Comparison of ENCODE assay signal across 8 mouse cellular contexts in the genomic region with DNA sequence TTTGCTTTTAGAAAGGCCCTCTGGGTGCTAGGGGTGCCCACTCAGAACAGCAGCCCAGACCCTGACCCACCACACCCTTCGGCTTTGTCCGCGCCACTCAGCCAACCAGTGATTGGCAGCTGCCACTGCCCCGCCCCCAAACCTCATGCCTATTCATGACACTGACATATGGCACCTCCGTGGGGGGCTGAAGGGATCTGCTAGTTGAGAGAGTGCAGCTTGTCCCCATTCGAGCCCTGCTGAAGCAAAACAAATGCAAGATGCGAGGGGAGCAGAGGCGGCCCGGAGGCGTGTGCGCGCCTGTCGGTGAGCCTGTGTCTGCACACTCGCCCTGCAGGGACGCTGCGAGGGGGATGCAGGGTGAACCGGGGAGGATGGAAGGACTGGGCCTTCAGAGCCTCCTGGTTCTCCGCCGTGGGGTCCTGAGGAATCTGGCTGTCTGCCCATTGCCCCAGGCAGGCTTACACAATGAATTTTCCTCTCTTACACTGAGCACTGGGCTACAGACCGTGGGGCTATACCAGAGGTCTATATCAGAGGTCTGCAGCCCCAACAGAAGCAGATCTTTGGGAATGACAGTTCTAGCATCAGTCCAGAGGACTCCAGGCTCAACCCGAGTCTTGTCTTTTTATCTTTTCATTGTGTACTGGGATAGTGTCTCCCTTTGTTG. TPM values are rescaled to one million over a fixed set of nuclear protein-coding genes. Genes with fewer than 3 reads are reported as not detected.
DNase-seq lines count a peak whose midpoint lies in the region; ATAC-seq and TF ChIP-seq lines count a peak whose summit lies in the region.

No protein-coding gene starts in this region.

- 5% methylated on average over 21 of the region's 21 CpGs for WGBS in lung, embryonic 15.5 days
- WGBS in lung, adult 2 months = 19% methylated on average over 21 of the region's 21 CpGs
- 3% methylated on average over 21 of the region's 21 CpGs for WGBS in embryonic facial prominence, embryonic 10.5 days
- WGBS in intestine, embryonic 14.5 days = 5% methylated on average over 21 of the region's 21 CpGs
- 9% methylated on average over 21 of the region's 21 CpGs for WGBS in liver, postnatal 0 days (ENCODE audit: insufficient replicate concordance)
- WGBS in stomach, embryonic 15.5 days = 4% methylated on average over 21 of the region's 21 CpGs
- WGBS in thymus, adult 2 months = 23% methylated on average over 21 of the region's 21 CpGs

- peaks cover 5% of the 10 kb centered on the region; the same call in 1 of the 2 replicates for H3K4me1 ChIP-seq in lung, embryonic 15.5 days
- H3K4me1 ChIP-seq in lung, adult 2 months (ENCODE audit: control insufficient read depth, insufficient read depth, low read length) = no peaks in the 10 kb centered on the region; the same call in 1 of the 2 replicates
- H3K4me1 ChIP-seq in embryonic facial prominence, embryonic 10.5 days = peaks cover 51% of the 10 kb centered on the region
- peaks cover 5% of the 10 kb centered on the region; the same call in 1 of the 2 replicates for H3K4me1 ChIP-seq in intestine, embryonic 14.5 days (replicated peaks; ENCODE audit: control insufficient read depth, insufficient read depth, low read length)
- H3K4me1 ChIP-seq in liver, postnatal 0 days (ENCODE audit: insufficient read depth) = no peaks in the 10 kb centered on the region
- peaks cover 6% of the 10 kb centered on the region; the same call in 1 of the 2 replicates for H3K4me1 ChIP-seq in stomach, embryonic 15.5 days
- no peaks in the 10 kb centered on the region for H3K4me1 ChIP-seq in thymus, adult 2 months (replicated peaks; ENCODE audit: control insufficient read depth, insufficient read depth, low read length)

- peak overlapping the region; percentile 31 for H3K4me2 ChIP-seq in lung, embryonic 15.5 days
- peak overlapping the region; percentile 39 for H3K4me2 ChIP-seq in intestine, embryonic 14.5 days (ENCODE audit: low read length)
- peak overlapping the region; percentile 7; the same call in 1 of the 2 replicates for H3K4me2 ChIP-seq in liver, postnatal 0 days (ENCODE audit: low read depth, low read length)
- peak overlapping the region; percentile 40 for H3K4me2 ChIP-seq in stomach, embryonic 15.5 days

- H3K27ac ChIP-seq in lung, embryonic 15.5 days = no peak overlapping the region
- H3K27ac ChIP-seq in embryonic facial prominence, embryonic 10.5 days (replicated peaks) = peak overlapping the region; percentile 1; the same call in 1 of the 2 replicates
- H3K27ac ChIP-seq in intestine, embryonic 14.5 days (ENCODE audit: low read depth) = no peak overlapping the region
- no peak overlapping the region for H3K27ac ChIP-seq in liver, postnatal 0 days (ENCODE audit: low read depth)
- H3K27ac ChIP-seq in stomach, embryonic 15.5 days = no peak overlapping the region
- H3K27ac ChIP-seq in thymus, adult 2 months (ENCODE audit: control insufficient read depth, insufficient read depth, low read length) = no peak overlapping the region

- no peak for DNase-seq in lung, adult 2 months
- peak; percentile 73 for DNase-seq in embryonic facial prominence, embryonic 10.5 days (ENCODE audit: low spot score)
- DNase-seq in intestine, embryonic 14.5 days (ENCODE audit: low spot score) = peak; percentile 63
- DNase-seq in liver, postnatal 0 days = no peak
- no peak for DNase-seq in ovary, postnatal 36 days (ENCODE audit: low spot score)
- DNase-seq in thymus, adult 2 months = no peak

- no peak overlapping the region for H3K9ac ChIP-seq in lung, embryonic 15.5 days
- H3K9ac ChIP-seq in intestine, embryonic 14.5 days (ENCODE audit: low read length) = no peak overlapping the region
- H3K9ac ChIP-seq in liver, postnatal 0 days (replicated peaks) = no peak overlapping the region
- H3K9ac ChIP-seq in stomach, embryonic 15.5 days = no peak overlapping the region

- H3K36me3 ChIP-seq in lung, embryonic 15.5 days = no peaks in the 10 kb centered on the region
- H3K36me3 ChIP-seq in embryonic facial prominence, embryonic 10.5 days (replicated peaks) = no peaks in the 10 kb centered on the region
- no peaks in the 10 kb centered on the region for H3K36me3 ChIP-seq in intestine, embryonic 14.5 days (ENCODE audit: control insufficient read depth, insufficient read depth, low read length)
- no peaks in the 10 kb centered on the region for H3K36me3 ChIP-seq in liver, postnatal 0 days (replicated peaks; ENCODE audit: insufficient read depth, low read length)
- H3K36me3 ChIP-seq in stomach, embryonic 15.5 days = no peaks in the 10 kb centered on the region
- no peaks in the 10 kb centered on the region for H3K36me3 ChIP-seq in thymus, adult 2 months (ENCODE audit: control insufficient read depth, insufficient read depth, low read length)

- TF ChIP-seq EP300 in liver, postnatal 0 days (IDR thresholded peaks at IDR 0.05; ENCODE audit: low read depth) = no peak

- H3K9me3 ChIP-seq in lung, embryonic 15.5 days = no peaks in the 10 kb centered on the region
- no peaks in the 10 kb centered on the region for H3K9me3 ChIP-seq in embryonic facial prominence, embryonic 10.5 days
- no peaks in the 10 kb centered on the region for H3K9me3 ChIP-seq in intestine, embryonic 14.5 days (ENCODE audit: control insufficient read depth, low read length)
- H3K9me3 ChIP-seq in liver, postnatal 0 days (ENCODE audit: low read length) = no peaks in the 10 kb centered on the region
- H3K9me3 ChIP-seq in stomach, embryonic 15.5 days = no peaks in the 10 kb centered on the region

- 0 out of 2 replicates have a peak overlapping the region, but pooled peaks have one; percentile 6 for H3K4me3 ChIP-seq in lung, embryonic 15.5 days
- H3K4me3 ChIP-seq in lung, adult 2 months (replicated peaks; ENCODE audit: extremely low read depth, low read depth, low read length) = no peak overlapping the region
- H3K4me3 ChIP-seq in embryonic facial prominence, embryonic 10.5 days = peak overlapping the region; percentile 47
- peak overlapping the region; percentile 13; the same call in 1 of the 2 replicates for H3K4me3 ChIP-seq in intestine, embryonic 14.5 days (ENCODE audit: low read depth, low read length)
- H3K4me3 ChIP-seq in liver, postnatal 0 days (ENCODE audit: low read depth, low read length) = no peak overlapping the region
- H3K4me3 ChIP-seq in stomach, embryonic 15.5 days (replicated peaks) = no peak overlapping the region
- no peak overlapping the region for H3K4me3 ChIP-seq in thymus, adult 2 months (ENCODE audit: control insufficient read depth, insufficient read depth, low read length)

- no peak for TF ChIP-seq CTCF in lung, adult 2 months (IDR thresholded peaks at IDR 0.05; ENCODE audit: insufficient read depth, low read length)
- TF ChIP-seq CTCF in liver, postnatal 0 days (IDR thresholded peaks at IDR 0.05; ENCODE audit: low read depth) = no peak
- TF ChIP-seq CTCF in thymus, adult 2 months (IDR thresholded peaks at IDR 0.05; ENCODE audit: borderline replicate concordance, control insufficient read depth, extremely low read depth, insufficient read depth, low read length, poor library complexity) = no peak

- no peak for TF ChIP-seq POLR2A in lung, adult 2 months (IDR thresholded peaks at IDR 0.05; ENCODE audit: borderline replicate concordance, extremely low read depth, low read depth, low read length)
- TF ChIP-seq POLR2A in thymus, adult 2 months (IDR thresholded peaks at IDR 0.05; ENCODE audit: control insufficient read depth, extremely low read depth, insufficient read depth, low read length, poor library complexity) = no peak

- ATAC-seq in lung, embryonic 15.5 days (ENCODE audit: borderline replicate concordance, extremely low read depth, low FRiP score, low TSS enrichment) = no peak
- ATAC-seq in intestine, embryonic 14.5 days (replicated peaks; ENCODE audit: low FRiP score, low TSS enrichment, low read depth) = no peak
- no peak for ATAC-seq in liver, postnatal 0 days
- peak; percentile 16; the same call in 1 of the 2 replicates for ATAC-seq in stomach, embryonic 15.5 days (ENCODE audit: insufficient read depth, low FRiP score, low read depth)

- H3K27me3 ChIP-seq in lung, embryonic 15.5 days = peaks cover 33% of the 10 kb centered on the region
- H3K27me3 ChIP-seq in embryonic facial prominence, embryonic 10.5 days (replicated peaks; ENCODE audit: low read depth, poor library complexity, severe bottlenecking) = peaks cover 59% of the 10 kb centered on the region
- H3K27me3 ChIP-seq in intestine, embryonic 14.5 days (replicated peaks; ENCODE audit: control insufficient read depth, insufficient read depth, low read length) = peaks cover 20% of the 10 kb centered on the region
- H3K27me3 ChIP-seq in liver, postnatal 0 days (ENCODE audit: insufficient read depth, low read length) = peaks cover 21% of the 10 kb centered on the region
- H3K27me3 ChIP-seq in stomach, embryonic 15.5 days (replicated peaks) = peaks cover 15% of the 10 kb centered on the region
- no peaks in the 10 kb centered on the region; the same call in 1 of the 2 replicates for H3K27me3 ChIP-seq in thymus, adult 2 months (ENCODE audit: control insufficient read depth, insufficient read depth, low read length)

RNA-seq across cellular contexts. Expression of a gene that starts 24.0 kb away (rescaled TPM):
- 17.2 and 17.4 TPM in 2 replicates for polyA plus RNA-seq in lung, embryonic 15.5 days (2015; fragmentation: Nextera tagmentation; extraction: Ambion mirVana)
- 16.0 and 21.9 TPM in 2 replicates for polyA plus RNA-seq in lung, adult 2 months (2012; rRNA removed)
- polyA plus RNA-seq in embryonic facial prominence, embryonic 10.5 days (2016; fragmentation: Nextera tagmentation; extraction: Ambion mirVana) = 21.1 and 21.2 TPM in 2 replicates
- polyA plus RNA-seq in intestine, embryonic 14.5 days (2014; fragmentation: Nextera tagmentation; extraction: Ambion mirVana) = 15.3 and 15.8 TPM in 2 replicates
- 5.2 and 6.4 TPM in 2 replicates for polyA plus RNA-seq in liver, postnatal 0 days (2015; fragmentation: Nextera tagmentation; extraction: Ambion mirVana)
- 11.5 and 13.5 TPM in 2 replicates for polyA plus RNA-seq in stomach, embryonic 15.5 days (2015; fragmentation: Nextera tagmentation; extraction: Ambion mirVana)
- 30.7 and 31.1 TPM in 2 replicates for polyA plus RNA-seq in thymus, adult 2 months (2012; rRNA removed)

RNA-seq across cellular contexts. Expression of a gene that starts 32.5 kb away (rescaled TPM):
- 1.7 TPM in 2 replicates for polyA plus RNA-seq in lung, embryonic 15.5 days (2015; fragmentation: Nextera tagmentation; extraction: Ambion mirVana)
- 8.7 and 11.8 TPM in 2 replicates for polyA plus RNA-seq in lung, adult 2 months (2012; rRNA removed)
- 1.9 and 2.6 TPM in 2 replicates for polyA plus RNA-seq in embryonic facial prominence, embryonic 10.5 days (2016; fragmentation: Nextera tagmentation; extraction: Ambion mirVana)
- polyA plus RNA-seq in intestine, embryonic 14.5 days (2014; fragmentation: Nextera tagmentation; extraction: Ambion mirVana) = 1.3 and 2.4 TPM in 2 replicates
- 0.04 TPM in 1 of 2 replicates, not detected in the other for polyA plus RNA-seq in liver, postnatal 0 days (2015; fragmentation: Nextera tagmentation; extraction: Ambion mirVana)
- polyA plus RNA-seq in stomach, embryonic 15.5 days (2015; fragmentation: Nextera tagmentation; extraction: Ambion mirVana) = 0.59 and 0.63 TPM in 2 replicates
- polyA plus RNA-seq in thymus, adult 2 months (2012; rRNA removed) = 0.85 and 0.89 TPM in 2 replicates

Comparison
In these comparisons a context has a peak if more than half of its experiments do, and no peak if none do; other contexts are left out.
1. H3K4me3 ChIP-seq: peak in lung, embryonic 15.5 days (single experiment), embryonic facial prominence, embryonic 10.5 days (single experiment) and intestine, embryonic 14.5 days (single experiment); none in lung, adult 2 months (single experiment), liver, postnatal 0 days (single experiment), stomach, embryonic 15.5 days (single experiment) and thymus, adult 2 months (single experiment).
2. DNase-seq: peak in embryonic facial prominence, embryonic 10.5 days (single experiment) and intestine, embryonic 14.5 days (single experiment); none in lung, adult 2 months (single experiment), liver, postnatal 0 days (single experiment), ovary, postnatal 36 days (single experiment) and thymus, adult 2 months (single experiment).
3. Peak in every context shown above with its lines, with median percentiles within 50 percentile points of each other: H3K4me2 ChIP-seq.